Mouse (Mus musculus) left cerebral cortex, adult 2 months (tissue): ENCODE measurements around the gene Znhit1. TPM values are rescaled to one million over a fixed set of nuclear protein-coding genes. Genes with fewer than 3 reads are reported as not detected.
"Not testable (repeated sequence)": the region's sequence is repeated elsewhere in the genome, so short reads cannot be mapped to it uniquely, and the experiment has no call there.

Source experiments
- DNase-seq, 2 experiments: peaks; one replicate each; pipeline ENCODE4 v3.0.0; 2021 to 2022; ENCODE audit warnings: low spot score in 2 of 2, mixed read lengths in 1 of 2; ENCODE audit errors: extremely low spot score in 1 of 2
- H3K27ac ChIP-seq: fragments of 200-600 bp; 2 replicates; pipeline ENCODE4 v1.8.1; 2022
- H3K4me3 ChIP-seq: fragments of 200-600 bp; 2 replicates; pipeline ENCODE4 v1.8.1; 2022
- CTCF ChIP-seq: fragments of 200-600 bp; IDR thresholded peaks from 2 replicates; pipeline ENCODE4 v1.8.1; 2022; ENCODE audit warnings: antibody characterized with exemption, mild to moderate bottlenecking, moderate library complexity
- intact Hi-C: fragments of 180-260 bp; cut with DNase I; formaldehyde crosslinking; loops from one replicate; pipeline ENCODE4 v1.15.1; 2025
- total RNA-seq, 2 experiments: library from RNA; stranded (reverse); gene quantifications; 2 replicates each; pipeline ENCODE4 v1.2.3; 2021

Gene Znhit1
- total RNA-seq, 2 experiments from 2014 or later: 82.0 to 91.0 TPM

GRCm38 (mm10) chr5:136962966-136963540 is 24.8 kb downstream of the Znhit1 start:
- H3K4me3 ChIP-seq: peak overlapping the region; percentile 79
- DNase-seq: no peak
- TF ChIP-seq CTCF: no peak
- intact Hi-C loops: loop anchor here (1.0 kb wide), 2 partner anchors 10 to 23 kb away; partner anchors contain the start of gene Fis1
- peak overlapping the region; percentile 98 for H3K27ac ChIP-seq

DNA sequence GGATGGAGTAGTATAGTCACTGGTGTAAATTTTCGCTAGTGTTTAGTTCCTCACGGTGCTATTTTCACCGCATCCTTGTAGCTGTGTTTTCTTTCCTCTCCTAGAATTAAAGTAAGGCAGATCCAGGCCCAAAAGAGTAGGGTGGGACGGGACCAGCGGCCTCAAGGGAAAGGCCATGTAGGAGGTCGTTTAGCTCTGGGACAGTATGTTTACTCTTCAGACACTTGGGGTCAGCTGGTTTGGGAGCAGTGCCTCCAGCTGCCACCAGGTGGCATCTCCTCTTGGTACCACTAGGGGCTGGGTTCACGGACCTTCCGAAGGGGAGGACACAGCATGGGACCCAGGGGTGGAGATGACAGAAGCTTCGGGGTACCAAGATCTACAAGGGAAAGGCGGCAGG is 25.3 kb downstream of the Znhit1 start:
- intact Hi-C loops: loop anchor here (1.0 kb wide), 2 partner anchors 9 to 24 kb away; partner anchors contain the start of gene Fis1
- peak; percentile 75 to 79 for DNase-seq
- peak overlapping the region; percentile 98 for H3K27ac ChIP-seq
- peak overlapping the region; percentile 79 for H3K4me3 ChIP-seq
- peak; percentile 98 for TF ChIP-seq CTCF

DNA sequence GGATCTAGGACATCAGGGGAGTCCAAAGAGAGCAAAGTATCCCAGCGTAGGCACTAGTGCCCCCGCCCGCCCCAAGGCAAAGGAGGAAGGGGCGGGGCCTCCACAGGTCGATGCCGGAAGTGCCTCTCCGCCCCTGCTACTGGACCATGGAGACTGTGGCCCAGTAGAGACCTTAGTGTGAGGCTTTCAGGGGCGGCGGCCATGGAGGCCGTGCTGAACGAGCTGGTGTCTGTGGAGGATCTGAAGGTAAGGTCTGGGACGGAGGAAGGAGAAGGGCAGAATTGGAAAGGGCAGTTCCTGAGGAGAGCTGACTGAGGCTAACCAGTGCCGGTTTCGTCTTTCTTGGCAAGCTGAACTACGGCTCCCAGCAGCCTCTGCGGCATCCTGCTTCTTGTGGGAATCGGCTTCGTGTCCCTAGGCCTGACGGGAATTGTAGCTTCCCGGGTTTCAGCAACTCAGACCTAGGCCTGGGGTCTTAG is 25.8 kb downstream of the Znhit1 start:
- Histone ChIP-seq H3K27ac (peak overlapping the region; percentile 98), H3K4me3 (peak overlapping the region; percentile 79)
- intact Hi-C loops: loop anchor here (1.0 kb wide), 2 partner anchors 9 to 24 kb away; partner anchors contain the start of gene Fis1
- peak; percentile 86 for DNase-seq
- no peak; the same call in 1 of the 2 replicates for TF ChIP-seq CTCF

DNA sequence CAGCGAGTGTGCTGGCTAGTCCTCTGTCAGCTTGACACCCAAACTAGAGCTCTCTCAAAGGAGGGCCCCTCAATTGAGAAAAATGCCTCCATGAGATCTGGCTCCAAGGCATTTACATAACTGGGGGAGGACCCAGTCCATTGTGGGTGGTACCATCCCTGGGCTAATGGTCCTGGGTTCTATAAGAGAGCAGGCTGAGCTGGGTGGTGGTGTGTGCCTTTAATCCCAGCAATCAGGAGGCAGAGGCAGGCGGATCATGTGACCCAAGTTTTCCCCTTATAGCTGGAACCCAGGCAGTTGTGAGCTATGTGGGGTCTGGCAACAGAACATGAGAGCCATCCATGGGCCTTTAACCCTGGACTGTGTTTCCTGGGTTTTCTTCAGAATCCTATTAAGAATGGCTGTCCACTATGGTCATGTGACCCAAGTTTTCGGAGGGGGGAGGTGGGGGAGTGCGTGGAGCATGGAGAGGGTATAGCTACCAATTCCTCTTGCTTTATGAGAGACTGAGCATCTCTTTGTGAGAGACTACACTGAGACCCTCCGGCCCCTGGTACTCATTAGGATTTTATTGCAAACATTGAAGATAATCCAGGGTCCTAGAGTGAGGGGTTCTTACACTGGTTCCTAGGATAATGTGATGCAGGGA is 26.4 kb downstream of the Znhit1 start:
- no peak for TF ChIP-seq CTCF
- Histone ChIP-seq H3K27ac (peak overlapping the region; percentile 98), H3K4me3 (peak overlapping the region; percentile 79)
- intact Hi-C loops: no loop called here
- DNase-seq: no peak

DNA sequence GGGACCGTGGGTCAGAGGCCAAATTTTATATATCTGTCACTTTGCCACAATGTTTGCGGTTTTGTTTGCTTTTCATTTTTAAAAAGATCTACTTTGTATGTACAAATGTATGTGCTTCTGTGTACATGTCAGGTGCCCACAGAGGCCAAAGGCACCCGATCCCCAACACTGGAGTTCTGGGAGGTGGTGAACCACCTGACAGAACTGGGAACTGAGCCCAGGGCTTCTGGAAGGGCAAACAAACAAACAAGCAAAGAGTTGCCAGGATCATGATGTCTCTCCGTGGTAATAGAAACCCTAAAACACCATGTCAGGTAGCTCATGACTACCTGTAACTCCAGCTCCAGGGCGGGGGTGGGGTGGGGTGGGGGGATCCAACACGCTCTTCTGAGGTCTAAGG is 27.8 kb downstream of the Znhit1 start:
- intact Hi-C loops: no loop called here

DNA sequence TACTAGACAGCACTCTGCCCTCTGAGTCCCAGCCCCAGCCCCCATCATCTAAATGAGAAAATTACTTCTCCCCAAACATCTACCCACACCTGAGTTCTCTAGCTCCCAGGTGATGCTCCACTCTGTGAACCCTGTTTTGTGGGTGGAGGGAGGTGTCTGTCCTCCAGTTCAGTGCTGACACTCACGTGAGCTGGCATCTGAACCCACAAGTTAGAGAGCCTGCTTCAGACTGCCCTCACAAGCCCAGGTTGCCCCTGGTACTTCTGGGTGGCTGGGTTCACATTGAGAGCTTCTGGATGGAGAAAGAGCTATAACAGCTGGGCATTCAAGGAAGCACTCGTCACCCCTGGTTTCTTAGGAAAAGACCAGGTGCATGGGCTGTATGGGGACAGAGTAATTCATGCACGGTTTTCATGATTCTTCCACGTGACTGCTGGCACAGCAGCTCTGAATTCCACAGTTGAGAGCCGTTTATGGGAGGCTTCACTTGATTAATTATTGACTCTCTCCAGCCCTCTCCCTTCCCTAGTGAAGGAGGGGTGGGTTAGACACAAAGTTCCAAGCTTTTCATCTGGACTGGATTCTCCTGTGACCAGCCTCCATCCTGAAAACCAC is 28.7 kb downstream of the Znhit1 start:
- H3K4me3 ChIP-seq: no peak overlapping the region
- DNase-seq: no peak
- TF ChIP-seq CTCF: no peak
- intact Hi-C loops: no loop called here
- no peak overlapping the region for H3K27ac ChIP-seq

More for the DNA sequence above, 27.8 kb downstream of the Znhit1 start:
- no peak overlapping the region for H3K4me3 ChIP-seq
- no peak for DNase-seq
- no peak overlapping the region for H3K27ac ChIP-seq
- no peak for TF ChIP-seq CTCF

DNA sequence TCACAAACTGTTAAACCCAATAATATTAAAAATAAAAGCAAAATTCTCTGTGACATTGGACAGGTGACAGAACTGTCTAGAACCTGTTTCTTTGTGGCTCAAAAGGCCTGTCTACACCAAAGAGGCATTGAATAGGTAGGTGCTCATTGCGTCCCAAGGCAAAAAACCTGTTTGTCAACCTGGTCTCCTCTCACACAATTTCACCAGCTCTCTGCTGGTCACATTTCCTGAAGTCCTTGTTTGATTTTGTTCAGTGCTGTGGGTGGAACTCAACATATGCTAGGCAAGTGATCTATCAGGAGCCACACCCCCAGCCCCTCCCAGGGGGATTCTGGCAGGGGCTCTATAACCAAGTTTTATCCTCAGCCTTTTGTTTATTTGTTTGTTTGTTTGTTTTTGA is 30.6 kb downstream of the Znhit1 start:
- no peak for TF ChIP-seq CTCF
- Histone ChIP-seq H3K4me3 (no peak overlapping the region), H3K27ac (no peak overlapping the region)
- DNase-seq: no peak
- intact Hi-C loops: no loop called here

DNA sequence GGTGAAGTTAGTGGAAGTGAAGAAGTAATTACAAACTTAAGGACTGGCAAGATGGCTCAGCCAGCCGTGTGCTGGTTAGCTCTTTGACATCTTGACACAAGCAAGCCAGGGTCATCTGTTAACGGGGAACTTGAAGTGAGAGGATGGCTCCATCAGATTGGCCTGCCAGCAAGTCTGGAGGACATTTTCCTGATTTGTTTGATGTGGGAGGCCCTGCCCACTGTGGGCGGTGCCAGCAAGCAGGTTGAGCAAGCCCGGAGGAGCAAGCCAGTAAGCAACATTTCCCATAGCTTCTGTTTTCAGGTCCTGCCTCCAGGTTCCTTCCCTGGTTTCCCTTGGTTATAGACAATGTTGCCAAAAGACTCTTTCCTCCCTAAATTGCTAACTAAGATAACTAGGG is 32.2 kb downstream of the Znhit1 start:
- intact Hi-C loops: no loop called here
- no peak overlapping the region for H3K27ac ChIP-seq
- no peak overlapping the region for H3K4me3 ChIP-seq
- DNase-seq: no peak
- no peak for TF ChIP-seq CTCF

GRCm38 (mm10) chr5:136953440-136953951 is 34.3 kb downstream of the Znhit1 start:
- peak overlapping the region; percentile 84 for H3K4me3 ChIP-seq
- DNase-seq: peak in 1 of 2 experiments; percentile 31
- TF ChIP-seq CTCF: no peak
- peak overlapping the region; percentile 83 for H3K27ac ChIP-seq
- intact Hi-C loops: loop anchor here (1.0 kb wide), 1 partner anchor 9 kb away; no protein-coding TSS in a partner anchor

DNA sequence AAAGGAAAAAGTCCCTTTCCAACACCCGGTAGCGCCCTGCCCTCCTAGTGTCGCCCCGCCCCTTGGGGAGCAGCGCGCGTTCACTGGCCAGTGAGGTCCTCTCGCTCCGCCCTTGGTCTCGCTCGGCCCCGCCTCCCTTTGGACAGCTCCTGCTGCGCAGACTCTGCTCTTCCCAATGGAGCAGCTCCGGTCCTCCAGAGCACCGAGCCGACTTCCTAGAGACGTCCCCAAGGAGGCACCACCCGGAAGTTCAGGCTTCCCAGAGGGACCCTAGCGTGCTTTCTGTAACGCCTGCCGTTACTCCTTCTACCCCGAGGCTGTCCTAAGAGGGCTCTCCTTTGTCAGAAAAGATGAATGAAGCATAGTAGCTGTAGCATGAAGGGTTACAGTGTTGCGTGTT is 34.8 kb downstream of the Znhit1 start, which contains the start of gene Fis1:
Gene Fis1, plus strand, starts transcription at position 261 of the 400 bp plus-strand sequence.
- DNase-seq: peak; percentile 93
- Histone ChIP-seq H3K27ac (peak within 1 kb of the TSS; percentile 83), H3K4me3 (peak within 1 kb of the TSS; percentile 84)
- intact Hi-C loops: loop anchor here (1.0 kb wide), 1 partner anchor 9 kb away; no protein-coding TSS in a partner anchor
- no peak; the same call in 1 of the 2 replicates for TF ChIP-seq CTCF

GRCm38 (mm10) chr5:136952153-136952552 is 35.7 kb downstream of the Znhit1 start:
- no peak for TF ChIP-seq CTCF
- H3K4me3 ChIP-seq: no peak overlapping the region
- intact Hi-C loops: no loop called here
- DNase-seq: no peak
- no peak overlapping the region for H3K27ac ChIP-seq

GRCm38 (mm10) chr5:136950521-136950920 is 37.3 kb downstream of the Znhit1 start:
- Histone ChIP-seq H3K4me3 (no peak overlapping the region), H3K27ac (no peak overlapping the region)
- intact Hi-C loops: no loop called here
- no peak for TF ChIP-seq CTCF
- DNase-seq: no peak

DNA sequence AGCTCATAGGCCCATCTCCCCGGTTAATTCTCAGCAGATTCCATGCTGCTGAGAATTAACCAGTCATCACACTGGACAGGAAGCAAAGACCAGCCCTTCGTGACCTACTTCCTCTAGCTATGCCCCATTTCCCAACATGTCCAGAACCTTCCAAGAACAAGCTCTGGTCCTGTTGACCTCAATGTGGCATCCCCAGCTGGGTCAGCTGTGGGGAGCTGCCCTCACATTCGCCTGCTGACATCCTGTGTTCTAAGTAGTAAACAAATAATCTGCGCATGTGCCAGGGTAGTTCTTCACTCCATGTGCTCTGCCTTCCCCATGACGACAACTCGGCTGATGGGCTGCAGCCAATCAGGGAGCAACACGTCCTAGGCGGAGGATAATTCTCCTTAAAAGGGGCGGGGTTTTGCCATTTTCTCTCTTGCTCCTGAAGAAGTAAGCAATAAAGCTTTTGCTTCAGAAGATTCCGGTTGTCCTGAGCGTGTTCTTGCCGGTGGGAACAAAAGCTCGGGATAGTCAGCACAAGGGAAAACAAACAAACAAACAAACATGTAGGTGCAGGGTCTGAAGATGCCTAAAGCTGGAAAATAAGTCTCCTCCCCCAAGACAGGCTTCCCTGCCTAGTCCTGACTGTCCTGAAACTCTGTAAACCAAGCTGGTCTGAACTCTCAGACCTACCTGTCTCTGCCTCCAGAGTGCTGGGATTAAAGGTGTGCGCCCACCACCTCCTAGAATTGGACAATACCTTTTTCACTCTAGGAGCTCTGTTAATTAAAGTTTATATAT is 38.1 kb downstream of the Znhit1 start:
- DNase-seq, intact Hi-C loops: not testable (repeated sequence)

More for the DNA sequence above, 38.1 kb downstream of the Znhit1 start:
- H3K4me3 ChIP-seq, H3K27ac ChIP-seq: not testable (repeated sequence)
